Mouse (Mus musculus) CH12.LX (cell line): ENCODE measurements around the gene Pfkp.

Experiments
- CHD1 ChIP-seq: IDR thresholded peaks from 2 replicates; pipeline ENCODE4 v1.6.1; 2012; ENCODE audit warnings: low read depth, low read length, improper control_type of control experiment, inconsistent platforms
- CHD2 ChIP-seq: IDR thresholded peaks from 2 replicates; pipeline ENCODE4 v1.6.1; 2011; ENCODE audit warnings: low read length, improper control_type of control experiment
- CTCF ChIP-seq, 2 experiments: IDR thresholded peaks in 1 of 2; conservative IDR thresholded peaks in 1 of 2; 2 replicates each; pipeline ENCODE4 v1.5.1; 2011 to 2012; ENCODE audit warnings: low read depth in 2 of 2, low read length in 2 of 2, improper control_type of control experiment in 1 of 2, inconsistent platforms in 1 of 2, mild to moderate bottlenecking in 1 of 2, moderate library complexity in 1 of 2
- JUN ChIP-seq: IDR thresholded peaks from 2 replicates; pipeline ENCODE4 v1.6.1; 2011; ENCODE audit warnings: low read depth, mild to moderate bottlenecking, low read length, improper control_type of control experiment, moderate library complexity; ENCODE audit not compliant: insufficient read depth
- KAT2A ChIP-seq: IDR thresholded peaks from 2 replicates; pipeline ENCODE4 v1.6.1; 2012; ENCODE audit warnings: low read length, improper control_type of control experiment, inconsistent platforms; ENCODE audit not compliant: insufficient replicate concordance
- NELFE ChIP-seq: IDR thresholded peaks from 2 replicates; pipeline ENCODE4 v1.6.1; 2011; ENCODE audit warnings: low read depth, low read length, improper control_type of control experiment
- PAX5 ChIP-seq: IDR thresholded peaks from 2 replicates; pipeline ENCODE4 v1.6.1; 2012; ENCODE audit warnings: low read length, inconsistent platforms, mixed read lengths
- ZNF384 ChIP-seq: IDR thresholded peaks from 2 replicates; pipeline ENCODE4 v1.6.1; 2012; ENCODE audit warnings: low read depth, low read length, improper control_type of control experiment, inconsistent platforms

DNA sequence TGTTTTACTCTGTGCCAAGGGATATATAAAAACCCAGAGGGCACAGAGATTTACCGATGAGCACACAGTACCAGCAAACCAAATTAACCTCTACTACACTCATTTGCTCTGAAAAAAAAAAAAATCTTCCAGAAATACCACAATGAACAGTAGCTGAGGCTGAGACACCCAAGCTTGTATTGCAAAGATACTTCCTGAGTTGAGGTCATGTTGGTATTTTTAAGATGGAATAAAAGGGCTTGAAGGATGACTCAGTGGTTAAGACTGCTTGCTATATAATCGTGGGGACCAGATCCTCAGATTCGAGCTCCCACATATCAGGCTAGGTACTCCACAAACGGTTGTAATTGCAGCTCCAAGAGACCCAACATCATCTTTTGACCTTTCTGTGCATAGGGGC is 24.5 kb downstream of the Pfkp start:
- TF ChIP-seq JUN, result no peak
- TF ChIP-seq KAT2A, result no peak
- no peak for TF ChIP-seq CHD2
- no peak for TF ChIP-seq PAX5
- no peak for TF ChIP-seq CHD1
- no peak for TF ChIP-seq CTCF (conservative IDR thresholded peaks at IDR 0.05 in 1 of 2, IDR thresholded peaks at IDR 0.05 in 1 of 2; ENCODE audit: low read depth in 2 of 2, low read length in 2 of 2)
- no peak; the same call in 1 of the 2 replicates for TF ChIP-seq ZNF384
- TF ChIP-seq NELFE, result no peak
